Mouse (Mus musculus): ENCODE results near the gene Arf4.

The Arf4 gene

DNA sequence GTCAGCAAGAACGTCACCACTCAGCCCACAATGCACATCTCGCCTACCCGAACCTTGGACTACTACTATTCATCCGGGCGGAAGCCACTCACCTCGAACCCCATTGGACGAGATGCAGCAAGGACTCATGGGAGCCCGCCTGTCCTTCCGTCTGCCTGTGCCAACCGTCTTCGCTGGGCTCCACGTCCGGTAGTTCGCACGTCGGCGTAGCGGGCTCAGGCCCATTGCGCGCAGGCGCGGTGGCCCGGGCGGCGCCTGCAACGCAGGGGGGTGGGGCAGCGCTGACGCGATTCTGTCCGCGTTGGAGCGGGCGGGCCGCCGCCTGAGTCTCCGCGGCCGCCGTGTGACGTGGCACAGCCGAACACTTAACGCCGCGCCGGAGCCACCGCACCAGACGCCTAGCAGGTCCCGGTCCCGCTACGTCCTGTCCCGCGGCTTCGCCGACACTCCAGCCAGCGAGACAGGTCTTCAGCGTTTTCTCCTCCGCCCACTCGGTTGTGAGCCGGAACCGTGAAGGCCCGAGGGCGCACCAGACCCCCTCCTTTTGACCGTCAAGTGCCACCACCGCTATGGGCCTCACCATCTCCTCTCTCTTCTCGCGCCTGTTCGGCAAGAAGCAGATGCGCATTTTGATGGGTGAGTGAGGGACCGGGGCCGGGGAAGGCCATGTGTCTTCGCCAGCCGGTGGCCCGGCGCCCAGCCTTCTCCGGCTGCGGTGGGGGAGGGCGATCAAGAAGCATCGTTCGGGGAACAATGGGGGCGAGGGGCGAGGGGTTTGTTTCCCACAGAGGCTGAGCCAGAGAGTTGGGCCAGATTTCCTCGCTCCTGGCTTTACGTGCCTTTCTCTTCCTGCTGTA is at the start of gene Arf4:
Gene Arf4 (plus strand): TSS at position 224 of the 857 bp plus-strand sequence.
- DNase-seq (ENCODE audit: low spot score) = peak; percentile 98

GRCm38 (mm10) chr14:26591353-26591752 is 46.5 kb upstream of the Arf4 start:
- no peak for DNase-seq (ENCODE audit: low spot score)

- no peak for DNase-seq (ENCODE audit: low spot score)
These were observed 44.5 kb upstream of the Arf4 start for GRCm38 (mm10) chr14:26593281-26593895.

DNA sequence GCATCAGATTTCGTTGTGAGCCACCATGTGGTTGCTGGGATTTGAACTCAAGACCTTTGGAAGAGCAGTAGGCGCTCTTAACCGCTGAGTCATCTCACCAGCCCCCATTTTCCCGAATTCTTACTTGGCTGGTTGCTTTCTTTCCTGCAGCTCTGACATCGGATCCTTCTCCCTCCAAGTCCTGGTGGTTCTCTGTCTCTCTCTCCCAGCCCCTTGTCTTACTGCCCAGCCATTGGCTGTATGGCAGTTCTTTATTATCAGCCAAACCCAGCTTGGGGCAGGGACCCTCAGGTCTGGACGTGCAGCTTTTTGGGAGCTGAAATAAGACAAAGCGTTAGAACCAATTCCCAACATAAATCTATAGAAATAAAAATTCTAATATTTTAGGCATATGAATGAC is 42.7 kb upstream of the Arf4 start:
- no peak for DNase-seq (ENCODE audit: low spot score)

DNA sequence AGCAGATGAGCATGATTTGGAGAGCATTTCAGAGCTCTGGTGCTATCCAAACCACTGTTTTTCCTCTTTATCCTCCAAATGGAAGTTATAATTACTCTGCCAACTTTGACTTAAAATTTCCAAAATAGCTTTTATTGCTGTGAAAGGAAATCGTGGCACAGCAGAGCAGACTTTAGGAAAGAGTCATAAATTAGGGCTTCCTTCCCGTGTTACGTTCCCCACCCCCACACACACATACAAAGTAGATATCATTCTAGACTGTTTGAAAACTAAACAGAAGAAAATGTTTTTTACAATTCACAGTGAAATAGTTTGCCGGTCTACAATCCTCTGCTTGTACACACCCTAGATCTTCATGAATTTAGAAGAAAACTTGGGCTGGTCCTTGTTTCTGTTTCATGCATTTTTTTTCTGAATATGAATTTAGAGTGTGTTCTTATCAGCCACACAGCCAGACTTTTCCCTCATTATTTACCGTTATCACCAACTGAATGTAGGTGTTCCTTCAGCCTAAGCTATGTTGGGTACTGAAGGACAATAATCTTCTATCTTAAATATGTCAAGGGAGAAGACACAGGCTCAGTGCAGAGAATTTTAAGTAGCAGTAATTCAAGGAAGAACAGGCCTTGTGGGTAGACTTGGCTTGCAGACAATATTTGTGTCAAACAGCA is 42.0 kb upstream of the Arf4 start:
- no peak for DNase-seq (ENCODE audit: low spot score)

- DNase-seq (ENCODE audit: low spot score) = no peak
These were observed 32.5 kb upstream of the Arf4 start for GRCm38 (mm10) chr14:26605354-26605753.

- DNase-seq (ENCODE audit: low spot score) = no peak
These were observed 28.2 kb upstream of the Arf4 start for GRCm38 (mm10) chr14:26609674-26610073.

GRCm38 (mm10) chr14:26610689-26611088 is 27.2 kb upstream of the Arf4 start:
- no peak for DNase-seq (ENCODE audit: low spot score)

DNA sequence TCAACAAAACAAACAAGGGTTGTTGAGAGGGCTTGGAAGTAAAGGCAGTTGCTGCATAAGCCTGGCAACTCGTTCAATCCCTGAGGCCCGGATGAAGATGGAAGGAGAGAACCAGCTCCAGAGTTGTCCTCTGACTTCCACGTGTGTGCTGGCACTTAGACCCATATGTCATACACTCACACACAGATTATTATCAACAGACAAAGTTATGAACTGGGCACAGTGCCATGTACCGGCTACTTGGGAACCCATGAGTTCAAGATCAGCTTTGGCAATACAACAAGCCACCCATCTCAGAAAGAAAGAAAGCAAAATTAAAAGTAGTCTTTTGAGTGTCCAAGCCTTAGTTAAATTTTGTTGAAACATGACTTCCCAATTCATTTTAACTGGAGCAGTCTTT is 12.6 kb upstream of the Arf4 start:
- DNase-seq (ENCODE audit: low spot score) = no peak

DNA sequence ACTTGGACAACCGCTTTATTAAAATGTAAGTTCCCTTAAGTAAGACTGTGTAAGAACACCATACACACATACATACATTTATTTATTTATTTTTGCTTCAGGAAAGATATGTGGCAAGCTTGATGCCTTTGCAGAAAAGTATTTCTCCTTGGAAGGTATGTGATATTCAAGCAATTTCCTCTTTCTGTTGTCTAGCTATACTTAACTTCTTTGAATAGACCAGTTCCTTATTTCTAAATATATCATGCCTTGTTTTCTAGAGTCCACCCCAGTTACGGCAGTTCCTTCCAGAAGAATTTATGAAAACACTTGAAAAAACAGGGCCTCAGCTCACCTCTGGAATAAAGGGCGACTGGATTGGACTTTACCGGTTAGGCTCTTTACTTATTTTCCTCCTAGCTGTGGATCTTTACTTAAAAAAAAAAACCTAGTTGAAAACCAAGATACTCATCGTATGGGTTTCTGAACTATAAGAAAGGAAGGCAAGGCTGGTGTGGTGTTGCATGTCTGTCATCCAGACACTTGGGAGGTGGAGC is 11.2 kb upstream of the Arf4 start:
- no peak for DNase-seq (ENCODE audit: low spot score)

GRCm38 (mm10) chr14:26637025-26637850 is 636 bp upstream of the Arf4 start:
- DNase-seq (ENCODE audit: low spot score) = peak; percentile 50

DNA sequence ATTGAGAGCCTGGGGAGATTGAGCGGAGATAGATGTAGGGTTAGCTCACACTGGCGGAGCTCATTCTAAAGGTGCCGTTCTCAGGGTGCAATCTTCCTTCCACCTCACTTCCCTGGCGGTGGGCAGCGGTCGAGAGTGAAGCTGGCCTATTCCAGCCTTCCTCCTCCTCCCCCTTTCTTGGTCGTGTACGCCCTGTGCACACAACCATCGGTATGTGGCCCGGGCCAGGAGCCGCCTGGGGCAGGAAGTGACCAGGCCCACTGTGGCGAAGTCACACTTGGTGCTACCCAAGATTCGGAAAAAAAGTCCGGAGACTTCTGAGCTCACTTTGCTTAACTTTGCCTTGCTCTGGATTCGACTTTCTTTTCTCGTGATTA is 822 bp downstream of the Arf4 start:
- DNase-seq (ENCODE audit: low spot score) = peak; percentile 44

- no peak for DNase-seq (ENCODE audit: low spot score)
These were observed 1.4 kb downstream of the Arf4 start for GRCm38 (mm10) chr14:26639251-26639650.

DNA sequence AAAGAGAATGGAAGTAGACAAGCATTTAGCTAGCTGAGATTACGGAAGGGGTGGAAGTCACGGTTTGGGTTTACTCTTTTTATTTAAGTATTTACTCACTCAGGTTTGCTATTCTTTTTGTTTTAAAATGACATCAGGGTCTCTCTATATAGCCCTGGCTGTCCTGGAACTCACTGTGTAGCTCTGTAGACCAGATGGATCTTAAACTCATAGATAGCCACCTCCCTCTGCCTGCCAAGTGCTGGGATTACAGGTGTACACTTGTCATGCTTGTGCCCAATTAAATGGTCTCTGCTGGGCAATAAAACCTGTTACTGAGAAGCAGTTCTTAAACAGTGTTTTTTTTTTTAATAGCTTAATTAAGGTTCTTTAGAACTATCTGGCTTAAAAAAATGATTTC is 2.1 kb downstream of the Arf4 start:
- DNase-seq (ENCODE audit: low spot score) = no peak

DNA sequence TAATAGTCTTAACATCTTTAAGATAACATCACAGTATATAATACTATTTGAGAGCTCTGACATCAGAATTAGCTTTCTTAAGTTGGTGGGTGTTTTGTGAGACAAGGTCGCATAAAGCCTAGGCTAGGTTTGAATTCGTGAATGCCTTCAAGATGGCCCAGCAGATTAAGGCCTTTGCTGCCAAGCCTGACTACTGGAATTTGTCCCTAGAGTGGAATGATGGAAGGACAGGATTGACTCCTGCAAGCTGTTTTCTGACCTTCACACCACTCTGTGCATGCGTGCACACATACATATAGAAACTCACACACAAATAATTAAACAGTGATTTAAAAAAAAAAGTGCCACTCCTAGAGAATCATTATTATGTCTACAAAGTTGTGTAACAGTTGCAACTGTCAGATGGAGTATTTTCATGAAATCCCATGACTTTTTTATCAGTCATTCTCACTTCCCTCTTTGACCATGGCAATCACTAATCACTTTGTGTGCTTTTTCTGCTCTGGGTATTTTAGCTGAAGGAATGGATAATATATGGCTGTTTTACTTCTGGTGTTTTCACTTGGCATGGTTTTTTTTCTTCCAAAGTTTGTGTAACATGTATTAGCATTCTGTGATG is 5.2 kb downstream of the Arf4 start:
- no peak for DNase-seq (ENCODE audit: low spot score)

DNA sequence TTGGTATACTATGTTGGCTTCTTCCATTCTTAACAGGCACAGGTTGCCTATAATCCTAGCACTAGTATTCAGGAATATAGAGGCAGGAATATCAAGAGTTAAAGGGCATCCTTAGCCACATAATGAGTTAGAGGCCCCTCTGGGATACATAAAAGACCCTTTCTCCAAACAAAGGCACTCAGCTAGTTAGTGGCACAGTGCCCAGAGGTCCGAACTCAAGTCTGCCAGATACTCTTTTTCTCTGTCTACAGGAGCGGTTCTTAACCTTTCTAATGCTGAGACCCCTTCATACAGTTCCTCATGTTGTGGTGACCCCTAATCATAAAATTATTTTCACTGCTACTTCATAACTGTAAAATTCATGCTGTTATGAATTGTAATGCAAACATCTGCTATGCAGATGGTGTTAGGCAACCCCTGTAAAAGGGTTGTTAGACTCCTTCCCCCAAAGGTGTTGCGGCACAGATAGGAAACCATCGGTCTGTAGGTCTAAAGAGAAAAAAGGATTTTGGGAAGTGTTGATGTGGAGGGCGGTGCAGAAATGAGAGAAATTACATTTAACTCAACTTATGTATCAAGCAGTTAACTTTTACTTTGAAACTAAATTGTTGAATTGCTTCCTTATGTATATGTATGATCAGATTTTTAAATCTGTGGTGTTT is 8.2 kb downstream of the Arf4 start:
- no peak for DNase-seq (ENCODE audit: low spot score)

GRCm38 (mm10) chr14:26647811-26648210 is 9.9 kb downstream of the Arf4 start:
- no peak for DNase-seq (ENCODE audit: low spot score)

GRCm38 (mm10) chr14:26651901-26652300 is 14.0 kb downstream of the Arf4 start:
- DNase-seq (ENCODE audit: low spot score) = no peak

DNA sequence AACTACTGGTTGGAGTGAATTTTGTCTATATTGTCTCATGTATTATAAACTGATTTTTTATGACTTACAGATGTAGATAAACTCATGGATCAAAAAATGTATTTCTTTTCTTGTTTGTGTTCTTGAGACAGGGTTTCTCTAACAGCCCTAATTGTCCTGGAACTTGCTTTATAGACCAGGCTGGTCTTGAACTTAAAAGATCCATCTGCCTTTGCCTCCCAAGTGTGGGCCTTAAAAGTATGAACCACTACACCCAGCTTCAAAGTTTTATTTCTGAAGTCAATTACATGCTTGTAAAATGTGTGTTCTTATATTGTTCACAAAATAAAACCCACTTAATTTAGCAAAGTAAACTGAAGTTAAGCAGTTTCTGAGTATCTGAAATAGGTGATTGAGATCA is 20.3 kb downstream of the Arf4 start:
- DNase-seq (ENCODE audit: low spot score) = no peak

- no peak for DNase-seq (ENCODE audit: low spot score)
These were observed 22.4 kb downstream of the Arf4 start for GRCm38 (mm10) chr14:26660233-26660632.

DNA sequence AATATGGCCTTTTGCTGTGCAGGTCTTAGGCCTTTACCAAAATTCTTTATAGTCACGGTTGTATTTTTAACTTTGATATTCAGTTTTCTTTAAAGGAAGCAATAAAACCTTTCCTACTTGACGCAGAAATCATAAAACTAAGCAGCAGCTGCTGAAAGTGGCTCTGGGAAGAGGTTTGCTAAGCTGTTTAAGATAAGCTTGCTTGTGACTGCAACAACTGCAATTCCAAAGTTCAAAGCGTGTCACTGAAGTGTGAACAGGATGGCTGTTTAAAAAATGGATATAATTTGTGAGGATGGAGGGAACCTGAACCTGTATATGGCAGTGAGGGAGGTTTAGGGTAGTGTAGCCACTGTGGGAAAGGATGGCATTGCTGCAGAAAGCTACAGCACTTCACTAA is 24.1 kb downstream of the Arf4 start:
- no peak for DNase-seq (ENCODE audit: low spot score)
